Mouse (Mus musculus) MEL (cell line): ENCODE measurements around the gene Spry2. TPM values are rescaled to one million over a fixed set of nuclear protein-coding genes. Genes with fewer than 3 reads are reported as not detected.

ENCODE experiments used
- DNase-seq: peaks from one replicate; pipeline ENCODE4 v3.0.0; 2011; ENCODE audit warnings: low read depth, low spot score
- H3K27ac ChIP-seq: 2 replicates; pipeline ENCODE4 v1.5.1; 2012; ENCODE audit warnings: low read depth, mild to moderate bottlenecking, control low read depth, low read length, moderate library complexity; ENCODE audit not compliant: control insufficient read depth
- H3K27me3 ChIP-seq, 2 experiments: fragments of 150-350 bp in 1 of 2; sonication (generic) in 1 of 2; 2 replicates each; pipeline ENCODE4 v1.6.1; 2012; ENCODE audit warnings: low read length in 2 of 2, mild to moderate bottlenecking in 2 of 2, improper control_type of control experiment in 1 of 2, moderate library complexity in 1 of 2; ENCODE audit not compliant: insufficient read depth in 2 of 2, control insufficient read depth in 1 of 2
- H3K36me3 ChIP-seq, 2 experiments: 2 replicates each; pipeline ENCODE4 v1.6.1; 2012 to 2014; ENCODE audit warnings: low read length in 2 of 2, improper control_type of control experiment in 1 of 2, inconsistent platforms in 1 of 2, mild to moderate bottlenecking in 1 of 2; ENCODE audit not compliant: insufficient read depth in 2 of 2, control insufficient read depth in 1 of 2
- H3K4me1 ChIP-seq, 2 experiments: fragments of 150-350 bp in 1 of 2; sonication (generic) in 1 of 2; 2 replicates each; pipeline ENCODE4 v1.6.1; 2012; ENCODE audit warnings: low read length in 2 of 2, improper control_type of control experiment in 1 of 2, mild to moderate bottlenecking in 1 of 2; ENCODE audit not compliant: insufficient read depth in 2 of 2, control insufficient read depth in 1 of 2
- H3K4me3 ChIP-seq, 2 experiments: fragments of 150-350 bp in 1 of 2; sonication (generic) in 1 of 2; 2 replicates each; pipeline ENCODE4 v1.5.1; 2012; ENCODE audit warnings: low read depth in 2 of 2, low read length in 2 of 2, mild to moderate bottlenecking in 2 of 2, moderate library complexity in 2 of 2, control low read depth in 1 of 2, improper control_type of control experiment in 1 of 2; ENCODE audit not compliant: control insufficient read depth in 1 of 2, insufficient read depth in 1 of 2
- H3K79me2 ChIP-seq: 2 replicates; pipeline ENCODE4 v1.6.1; 2012; ENCODE audit warnings: mild to moderate bottlenecking, low read length, moderate library complexity; ENCODE audit not compliant: control insufficient read depth, poor library complexity, insufficient read depth
- H3K9ac ChIP-seq: 2 replicates; pipeline ENCODE4 v1.6.1; 2012; ENCODE audit warnings: low read depth, mild to moderate bottlenecking, control low read depth, low read length, moderate library complexity; ENCODE audit not compliant: control insufficient read depth, poor library complexity, severe bottlenecking
- H3K9me3 ChIP-seq: fragments of 150-350 bp; sonication (generic); replicated peaks from 2 replicates; pipeline ENCODE4 v1.6.1; 2012; ENCODE audit warnings: mild to moderate bottlenecking, low read length, improper control_type of control experiment, moderate library complexity; ENCODE audit not compliant: insufficient read depth
- BHLHE40 ChIP-seq: IDR thresholded peaks from 2 replicates; pipeline ENCODE4 v1.6.1; 2012; ENCODE audit warnings: low read depth, mild to moderate bottlenecking, inconsistent platforms, low read length, improper control_type of control experiment, borderline replicate concordance
- CHD2 ChIP-seq: IDR thresholded peaks from 2 replicates; pipeline ENCODE4 v1.6.1; 2011; ENCODE audit warnings: low read length, improper control_type of control experiment
- CTCF ChIP-seq, 3 experiments: IDR thresholded peaks in 2 of 3; conservative IDR thresholded peaks in 1 of 3; 2 replicates each; pipeline ENCODE4 v1.5.1; 2011 to 2012; ENCODE audit warnings: low read length in 3 of 3, low read depth in 2 of 3, mild to moderate bottlenecking in 2 of 3, improper control_type of control experiment in 1 of 3, inconsistent platforms in 1 of 3, mixed read lengths in 1 of 3, moderate library complexity in 1 of 3; ENCODE audit not compliant: control insufficient read depth in 1 of 3, insufficient read depth in 1 of 3, poor library complexity in 1 of 3, severe bottlenecking in 1 of 3
- ELF1 ChIP-seq: IDR thresholded peaks from 2 replicates; pipeline ENCODE4 v1.6.1; 2014; ENCODE audit warnings: low read depth, mild to moderate bottlenecking, inconsistent platforms, low read length, improper control_type of control experiment, moderate library complexity
- EP300 ChIP-seq, 2 experiments: IDR thresholded peaks; 2 replicates each; pipeline ENCODE4 v1.6.1; 2011; ENCODE audit warnings: improper control_type of control experiment in 2 of 2, low read length in 2 of 2, low read depth in 1 of 2, mild to moderate bottlenecking in 1 of 2
- ETS1 ChIP-seq: IDR thresholded peaks from 2 replicates; pipeline ENCODE4 v1.6.1; 2012; ENCODE audit warnings: low read depth, mild to moderate bottlenecking, inconsistent platforms, low read length, improper control_type of control experiment, moderate library complexity
- GABPA ChIP-seq: IDR thresholded peaks from 2 replicates; pipeline ENCODE4 v1.6.1; 2012; ENCODE audit warnings: low read depth, mild to moderate bottlenecking, inconsistent platforms, low read length, improper control_type of control experiment, moderate library complexity
- HCFC1 ChIP-seq: IDR thresholded peaks from 2 replicates; pipeline ENCODE4 v1.6.1; 2012; ENCODE audit warnings: low read depth, mild to moderate bottlenecking, inconsistent platforms, low read length, improper control_type of control experiment, moderate library complexity
- JUND ChIP-seq: IDR thresholded peaks from 2 replicates; pipeline ENCODE4 v1.6.1; 2011; ENCODE audit warnings: low read depth, mild to moderate bottlenecking, improper control_type of control experiment, low read length
- MAFK ChIP-seq: IDR thresholded peaks from 2 replicates; pipeline ENCODE4 v1.6.1; 2011; ENCODE audit warnings: low read depth, mild to moderate bottlenecking, low read length, improper control_type of control experiment, borderline replicate concordance
- MAZ ChIP-seq: IDR thresholded peaks from 2 replicates; pipeline ENCODE4 v1.6.1; 2012; ENCODE audit warnings: low read depth, mild to moderate bottlenecking, inconsistent platforms, low read length, improper control_type of control experiment
- MYB ChIP-seq: IDR thresholded peaks from 2 replicates; pipeline ENCODE4 v1.6.1; 2011; ENCODE audit warnings: mild to moderate bottlenecking, low read depth, low read length, improper control_type of control experiment
- NELFE ChIP-seq: IDR thresholded peaks from 2 replicates; pipeline ENCODE4 v1.6.1; 2011; ENCODE audit warnings: low read depth, low read length, improper control_type of control experiment
- POLR2AphosphoS5 ChIP-seq: IDR thresholded peaks from 2 replicates; pipeline ENCODE4 v1.6.1; 2012; ENCODE audit warnings: low read depth, borderline replicate concordance, mild to moderate bottlenecking, inconsistent platforms, low read length, moderate library complexity, mixed read lengths
- RAD21 ChIP-seq: IDR thresholded peaks from 2 replicates; pipeline ENCODE4 v1.6.1; 2011; ENCODE audit warnings: mild to moderate bottlenecking, low read depth, low read length, improper control_type of control experiment
- UBTF ChIP-seq: IDR thresholded peaks from 2 replicates; pipeline ENCODE4 v1.6.1; 2012; ENCODE audit warnings: low read depth, mild to moderate bottlenecking, inconsistent platforms, low read length, improper control_type of control experiment, moderate library complexity, borderline replicate concordance; ENCODE audit not compliant: insufficient read depth
- ZC3H11A ChIP-seq: IDR thresholded peaks from 2 replicates; pipeline ENCODE4 v1.6.1; 2012; ENCODE audit warnings: low read depth, mild to moderate bottlenecking, inconsistent platforms, low read length, improper control_type of control experiment
- ZKSCAN1 ChIP-seq: IDR thresholded peaks from 2 replicates; pipeline ENCODE4 v1.6.1; 2012; ENCODE audit warnings: low read depth, mild to moderate bottlenecking, inconsistent platforms, low read length, improper control_type of control experiment, moderate library complexity
- ZMIZ1 ChIP-seq: IDR thresholded peaks from 2 replicates; pipeline ENCODE4 v1.6.1; 2012; ENCODE audit warnings: low read depth, mild to moderate bottlenecking, inconsistent platforms, low read length, improper control_type of control experiment, moderate library complexity
- ZNF384 ChIP-seq: IDR thresholded peaks from 2 replicates; pipeline ENCODE4 v1.6.1; 2012; ENCODE audit warnings: low read depth, mild to moderate bottlenecking, inconsistent platforms, low read length, improper control_type of control experiment
- polyA plus RNA-seq, 2 experiments: library from polyadenylated mRNA; stranded (reverse) in 1 of 2; unstranded in 1 of 2; fragments of >175 nt in 1 of 2; fragments of >200 nt in 1 of 2; gene quantifications; 2 replicates each; pipeline versions ENCODE4 v1.2.1 to v1.2.4; 2012; ENCODE audit warnings: low replicate concordance in 2 of 2, low read depth in 1 of 2; ENCODE audit not compliant: insufficient read length in 2 of 2, insufficient read depth in 1 of 2, missing spikeins in 1 of 2
- total RNA-seq: library from RNA; depleted of rRNA; stranded (reverse); fragments of 300-350 nt; gene quantifications from 2 replicates; pipeline ENCODE4 v1.2.3, GENCODE M21; 2012

Spry2 gene
- total and polyA plus RNA-seq, 3 experiments = 0.07 TPM; not detected in 2

GRCm38 (mm10) chr14:105926726-105927125, 30.1 kb upstream of the Spry2 start:
- Histone ChIP-seq H3K9ac (no peak overlapping the region), H3K27me3 (no peaks in the 10 kb centered on the region), H3K36me3 (peaks cover 0 to 6% of the 10 kb centered on the region in 2 experiments; a peak in 2 of 4 replicates), H3K79me2 (no peaks in the 10 kb centered on the region), H3K4me1 (peaks cover 0 to 5% of the 10 kb centered on the region in 2 experiments; a peak in 2 of 4 replicates), H3K27ac (no peak overlapping the region), H3K9me3 (no peaks in the 10 kb centered on the region), H3K4me3 (no peak overlapping the region)
- DNase-seq = no peak
- no peak for TF ChIP-seq JUND
- no peak for TF ChIP-seq UBTF
- no peak for TF ChIP-seq ZMIZ1
- TF ChIP-seq HCFC1 = no peak
- TF ChIP-seq CHD2 = no peak
- TF ChIP-seq MAZ = no peak
- no peak for TF ChIP-seq MAFK
- TF ChIP-seq ETS1 = no peak
- TF ChIP-seq GABPA = no peak
- no peak for TF ChIP-seq NELFE
- TF ChIP-seq ZNF384 = no peak
- no peak for TF ChIP-seq MYB

GRCm38 (mm10) chr14:105925305-105925704, 28.7 kb upstream of the Spry2 start:
- no peaks in the 10 kb centered on the region for H3K27me3 ChIP-seq
- no peaks in the 10 kb centered on the region for H3K9me3 ChIP-seq
- peaks cover 0 to 5% of the 10 kb centered on the region in 2 experiments; a peak in 2 of 4 replicates for H3K4me1 ChIP-seq
- no peak overlapping the region for H3K9ac ChIP-seq
- no peak overlapping the region for H3K4me3 ChIP-seq
- TF ChIP-seq ELF1 (no peak), CTCF (IDR thresholded peaks at IDR 0.05 in 2 of 3, conservative IDR thresholded peaks at IDR 0.05 in 1 of 3; ENCODE audit: control insufficient read depth in 1 of 3, insufficient read depth in 1 of 3, low read depth in 2 of 3, low read length in 3 of 3, poor library complexity in 1 of 3, severe bottlenecking in 1 of 3) (no peak), BHLHE40 (no peak), EP300 (IDR thresholded peaks at IDR 0.05; ENCODE audit: low read depth in 1 of 2, low read length in 2 of 2) (no peak), ZKSCAN1 (no peak), NELFE (no peak), RAD21 (no peak), POLR2AphosphoS5 (no peak), ZC3H11A (no peak)
- H3K27ac ChIP-seq = no peak overlapping the region
- peaks cover 0 to 6% of the 10 kb centered on the region in 2 experiments; a peak in 2 of 4 replicates for H3K36me3 ChIP-seq
- DNase-seq = no peak
- H3K79me2 ChIP-seq = no peaks in the 10 kb centered on the region
